ENCODE assay signal across 24 mouse cellular contexts in the genomic region with DNA sequence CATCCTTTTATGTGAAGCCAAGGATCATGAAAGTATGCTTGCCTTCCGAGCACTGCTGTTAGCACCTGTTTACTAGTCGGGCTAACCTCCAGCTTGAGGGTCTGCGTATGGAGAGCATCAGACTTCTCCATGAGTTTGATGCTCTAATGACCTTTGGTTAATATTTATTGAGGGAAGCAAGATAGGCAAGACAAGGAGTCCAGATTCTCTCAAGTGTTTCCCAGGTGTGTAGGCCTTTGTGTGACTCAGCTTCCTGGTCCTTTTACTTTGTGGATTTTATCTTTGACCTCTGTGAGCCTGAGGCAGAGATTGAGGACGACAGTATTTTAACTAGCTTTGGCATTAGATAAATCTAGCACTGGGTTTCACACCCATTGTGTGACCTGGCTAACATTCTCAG. TPM values are rescaled to one million over a fixed set of nuclear protein-coding genes. Genes with fewer than 3 reads are reported as not detected.
"Had no signal": no experiment of that assay in that cellular context is flagged by ENCODE, and none has a peak within 500 bp of the region (broad histone marks: within the 10 kb centered on the region; RNA-seq: fewer than 3 reads in every experiment).

No protein-coding gene starts in this region.

- H3K4me3 ChIP-seq: limb, embryonic 12.5 days; liver, embryonic 13.5 days; lung, embryonic 15.5 days; megakaryocyte, embryonic 14.5 days; midbrain, embryonic 15.5 days; neural tube, embryonic 12.5 days had no signal

- H3K27me3 ChIP-seq: limb, embryonic 12.5 days; liver, embryonic 13.5 days; lung, embryonic 15.5 days; megakaryocyte, embryonic 14.5 days; midbrain, embryonic 15.5 days; neural tube, embryonic 12.5 days had no signal

- H3K4me1 ChIP-seq: limb, embryonic 12.5 days; liver, embryonic 13.5 days; lung, embryonic 15.5 days; midbrain, embryonic 15.5 days; neural tube, embryonic 12.5 days had no signal

- DNase-seq: kidney, adult 18-20 months; kidney, postnatal 25 days; liver; liver, embryonic 13.5 days; liver, postnatal 0 days; lung, postnatal 14 days; retina, postnatal 1 day; right cerebral cortex, postnatal 4 days; thymus, postnatal 36 days had no signal

- H3K36me3 ChIP-seq: lung, embryonic 15.5 days; midbrain, embryonic 15.5 days had no signal

- H3K4me2 ChIP-seq: limb, embryonic 12.5 days; liver, embryonic 13.5 days; lung, embryonic 15.5 days; midbrain, embryonic 11.5 days; midbrain, embryonic 15.5 days; neural tube, embryonic 12.5 days had no signal

- ATAC-seq: liver, postnatal 0 days; midbrain, embryonic 15.5 days had no signal

- H3K9me3 ChIP-seq: liver, embryonic 13.5 days; lung, embryonic 15.5 days; midbrain, embryonic 15.5 days; neural tube, embryonic 12.5 days had no signal

- H3K27ac ChIP-seq: limb, embryonic 12.5 days; liver, embryonic 13.5 days; lung, embryonic 15.5 days; macrophage; midbrain, embryonic 15.5 days; neural tube, embryonic 12.5 days had no signal

- H3K9ac ChIP-seq: limb, embryonic 12.5 days; liver, embryonic 13.5 days; liver, postnatal 0 days; lung, embryonic 15.5 days; midbrain, embryonic 15.5 days; neural tube, embryonic 12.5 days had no signal

RNA-seq across cellular contexts. Expression of a gene that starts 1.6 kb away (rescaled TPM):
- total RNA-seq: layer of hippocampus, postnatal 25 days; left cerebral cortex, adult 8-10 months; left cerebral cortex, postnatal 25 days; monocyte, adult 5-6 weeks; neutrophil, adult 5-6 weeks had no signal
- polyA plus RNA-seq: liver, embryonic 13.5 days; liver, postnatal 0 days; macrophage; spleen, adult 2 months; testis, adult 2 months had no signal

RNA-seq across cellular contexts. Expression of a gene that starts 4.4 kb away (rescaled TPM):
- total RNA-seq: layer of hippocampus, postnatal 25 days; left cerebral cortex, adult 8-10 months; left cerebral cortex, postnatal 25 days; monocyte, adult 5-6 weeks; neutrophil, adult 5-6 weeks had no signal
- polyA plus RNA-seq: limb, embryonic 12.5 days; liver, embryonic 13.5 days; liver, postnatal 0 days; lung, embryonic 15.5 days; macrophage; midbrain, embryonic 11.5 days; midbrain, embryonic 15.5 days; neural tube, embryonic 12.5 days; spleen, adult 2 months; testis, adult 2 months; thymus, postnatal 0 days had no signal
